Mouse (Mus musculus): ENCODE results near the gene Guca2a.
A peak's percentile ranks its signal among the peaks of the same experiment; 100 is the strongest.

The Guca2a gene

DNA sequence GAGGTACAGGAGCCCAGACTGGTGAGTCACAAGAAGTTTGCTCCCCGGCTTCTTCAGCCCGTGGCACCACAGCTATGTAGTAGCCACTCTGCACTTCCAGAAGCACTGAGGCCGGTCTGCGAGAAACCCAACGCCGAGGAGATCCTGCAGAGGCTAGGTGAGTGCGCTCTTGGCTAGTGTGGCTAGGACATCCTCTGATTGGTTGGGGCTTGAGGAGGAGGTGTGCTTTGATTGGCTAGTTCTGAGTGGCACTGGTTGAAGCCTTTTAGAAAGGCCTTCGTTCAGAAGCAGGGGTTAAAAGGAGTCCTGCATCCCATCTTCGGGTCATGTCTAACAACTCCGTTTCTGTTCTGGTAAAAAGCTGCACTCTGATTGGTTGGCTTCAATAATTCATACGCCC is 1.2 kb downstream of the Guca2a start:
- no peak for DNase-seq (ENCODE audit: low read depth, low spot score)

DNA sequence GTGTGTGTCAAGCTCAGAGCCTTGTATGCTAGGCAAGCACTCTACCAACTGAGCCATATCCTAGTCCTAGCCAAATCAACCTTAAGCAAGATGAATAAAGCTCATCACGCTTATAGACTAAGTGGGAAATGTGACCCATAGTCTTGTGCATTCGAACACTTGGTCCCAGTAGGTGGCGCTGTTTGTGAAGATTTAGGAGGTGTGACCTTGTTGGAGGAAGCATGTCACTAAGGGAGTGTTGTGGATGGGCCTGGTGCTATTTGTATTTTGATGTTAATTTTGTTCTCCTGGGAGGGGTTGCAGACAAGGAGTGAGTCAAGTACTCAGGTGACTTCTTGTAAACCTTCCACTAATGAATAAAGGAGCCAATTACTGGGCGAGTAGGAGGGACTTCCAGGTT is 5.2 kb downstream of the Guca2a start:
- no peak for DNase-seq (ENCODE audit: low read depth, low spot score)

DNA sequence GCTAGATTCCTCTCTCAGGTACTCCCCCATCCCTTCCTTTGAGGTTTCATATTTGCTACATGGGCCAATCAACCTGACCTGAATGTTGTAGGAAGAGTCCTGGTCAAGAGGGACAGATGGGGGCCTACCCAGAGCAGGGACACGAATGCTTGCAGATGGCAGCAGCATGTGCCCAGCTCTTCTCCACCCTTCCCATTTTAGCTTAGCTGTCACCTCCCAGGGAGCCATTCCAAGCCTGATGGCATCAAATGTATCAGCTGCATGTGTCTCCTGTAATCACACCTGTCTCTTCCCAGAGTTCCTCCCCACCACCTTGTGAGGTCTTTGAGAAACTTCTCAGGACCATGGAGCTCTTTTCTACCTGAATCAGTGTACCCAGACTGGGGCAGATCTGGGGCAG is 19.5 kb downstream of the Guca2a start:
- no peak for DNase-seq (ENCODE audit: low read depth, low spot score)

DNA sequence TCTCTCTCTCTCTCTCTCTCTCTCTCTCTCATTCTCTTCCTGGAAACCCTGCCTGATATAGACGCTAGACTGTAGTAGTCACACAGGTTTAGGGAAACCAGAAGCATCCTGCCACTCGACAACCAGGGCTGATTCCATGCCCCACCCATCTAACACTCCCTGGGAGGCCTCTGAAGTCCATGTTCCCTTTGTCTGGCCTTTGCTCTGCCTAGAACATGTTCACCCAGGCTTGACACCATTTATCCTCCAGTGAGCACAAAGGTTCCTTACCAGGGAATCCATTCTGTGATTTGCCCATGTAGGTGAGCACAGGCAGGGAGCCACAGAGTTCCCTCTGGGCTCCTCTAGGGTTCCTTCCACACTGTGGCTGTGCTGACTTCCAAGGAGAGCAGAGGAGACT is 20.7 kb downstream of the Guca2a start:
- no peak for DNase-seq (ENCODE audit: low read depth, low spot score)

DNA sequence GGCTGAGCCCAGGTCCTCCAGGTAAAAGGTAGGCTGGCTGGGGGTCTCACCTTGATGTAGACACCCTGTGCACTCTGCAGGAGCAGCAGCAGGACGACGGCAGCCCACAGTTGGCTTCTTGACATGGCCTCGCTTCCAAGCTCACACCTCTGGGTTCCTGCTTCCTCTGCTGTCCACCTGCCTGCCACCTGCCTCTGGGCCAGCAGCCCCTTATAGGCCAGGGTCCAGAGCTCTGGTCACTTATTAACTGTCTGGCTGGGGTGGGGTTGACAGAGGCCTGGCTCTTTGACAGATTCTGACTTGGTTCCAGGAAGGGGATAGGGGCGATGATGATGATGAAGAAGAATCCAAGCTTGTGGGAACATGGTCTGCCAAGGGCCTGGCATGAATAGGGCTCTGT is 21.2 kb downstream of the Guca2a start, which contains the start of gene Guca2b:
Gene Guca2b (minus strand): TSS at position 224 of the 400 bp plus-strand sequence.
- DNase-seq (ENCODE audit: low read depth, low spot score): no peak

DNA sequence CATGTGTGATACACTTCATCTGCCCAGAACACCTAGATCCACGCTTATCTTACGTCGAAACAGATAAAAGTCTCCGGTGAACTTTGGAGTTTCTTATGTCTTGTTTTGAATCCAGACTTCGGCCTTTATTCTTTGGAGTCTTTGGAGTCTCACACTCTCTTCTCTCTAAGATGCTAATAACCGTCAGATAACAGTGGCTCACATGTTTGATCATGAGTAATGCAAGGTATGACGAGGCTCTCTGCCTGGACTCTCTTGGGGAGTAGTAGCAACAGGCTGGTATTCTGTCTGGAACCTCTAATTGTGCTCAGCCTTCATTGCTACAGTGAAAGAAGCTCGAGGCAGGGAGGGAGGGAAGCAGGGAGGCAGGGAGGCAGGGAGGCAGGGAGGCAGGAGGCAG is 22.5 kb downstream of the Guca2a start:
- no peak for DNase-seq (ENCODE audit: low read depth, low spot score)

DNA sequence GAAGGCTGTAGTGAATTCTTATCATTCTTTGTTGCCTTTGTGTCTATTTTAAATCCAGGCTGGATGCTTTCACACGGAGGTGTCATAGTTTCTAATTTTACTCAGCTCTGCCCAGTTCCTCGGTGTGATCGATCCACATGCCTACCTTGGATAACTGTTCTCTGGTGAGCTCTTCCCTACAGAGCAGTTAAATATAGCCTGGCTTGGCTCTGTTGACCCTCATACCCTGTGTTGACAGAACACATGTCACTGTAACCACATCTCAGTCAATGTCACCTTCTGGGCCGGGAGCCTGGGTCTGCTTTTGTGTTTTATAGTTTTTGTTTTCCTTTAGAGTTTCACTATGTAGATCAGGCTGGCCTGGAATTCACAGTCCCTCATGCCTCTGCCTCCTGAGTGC is 24.6 kb downstream of the Guca2a start:
- no peak for DNase-seq (ENCODE audit: low read depth, low spot score)

DNA sequence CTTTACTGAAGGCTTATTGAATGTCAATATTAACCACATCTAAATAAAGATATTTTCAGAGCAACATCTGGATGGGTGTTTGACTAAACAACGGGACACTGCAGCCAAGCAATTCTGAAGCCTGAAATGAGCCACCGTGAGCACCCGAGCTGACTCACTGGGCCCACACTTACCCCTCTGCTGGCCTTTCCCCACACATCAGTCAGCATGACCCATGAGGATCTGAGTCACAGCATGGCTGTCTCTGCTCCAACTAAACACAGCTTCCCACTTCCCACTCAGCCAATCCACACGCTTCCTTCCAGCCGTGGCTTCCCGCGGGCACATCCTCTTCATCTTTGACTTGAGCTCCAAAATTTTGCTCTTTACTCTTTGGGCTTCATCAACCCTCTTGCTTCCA is 25.5 kb downstream of the Guca2a start:
- DNase-seq (ENCODE audit: low read depth, low spot score): no peak

DNA sequence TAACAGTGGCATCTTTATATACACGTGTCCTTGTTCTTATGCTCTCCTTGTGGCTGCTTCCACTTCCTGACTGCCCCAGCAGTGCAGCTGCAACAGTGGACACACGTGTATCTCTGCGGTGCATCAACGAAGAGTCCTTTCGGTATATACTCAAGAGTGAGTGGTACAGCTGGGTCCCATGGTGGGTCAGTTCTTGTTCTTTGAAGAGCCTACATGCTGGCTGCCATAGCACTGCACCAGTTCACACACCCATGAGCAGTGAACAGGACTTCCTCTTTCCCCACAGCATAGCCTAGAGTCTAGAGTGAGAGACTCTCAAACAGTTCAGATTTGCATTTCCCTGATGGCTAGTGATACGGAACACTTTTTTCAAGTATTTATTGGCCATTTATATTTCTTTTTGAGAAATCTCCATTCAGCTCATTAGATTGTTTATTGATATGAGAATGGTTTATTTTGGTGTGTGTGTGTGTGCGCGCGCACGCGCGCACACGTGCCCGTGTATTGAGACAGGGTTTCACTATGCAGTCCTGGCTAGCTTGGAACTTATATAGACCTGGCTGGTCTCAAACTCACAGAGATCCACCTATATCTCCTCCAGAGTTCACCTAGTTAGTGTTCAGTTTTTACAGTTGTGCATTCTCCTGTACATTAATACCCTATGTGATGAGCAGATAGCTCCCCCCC is 26.0 kb downstream of the Guca2a start:
- DNase-seq (ENCODE audit: low read depth, low spot score): no peak

DNA sequence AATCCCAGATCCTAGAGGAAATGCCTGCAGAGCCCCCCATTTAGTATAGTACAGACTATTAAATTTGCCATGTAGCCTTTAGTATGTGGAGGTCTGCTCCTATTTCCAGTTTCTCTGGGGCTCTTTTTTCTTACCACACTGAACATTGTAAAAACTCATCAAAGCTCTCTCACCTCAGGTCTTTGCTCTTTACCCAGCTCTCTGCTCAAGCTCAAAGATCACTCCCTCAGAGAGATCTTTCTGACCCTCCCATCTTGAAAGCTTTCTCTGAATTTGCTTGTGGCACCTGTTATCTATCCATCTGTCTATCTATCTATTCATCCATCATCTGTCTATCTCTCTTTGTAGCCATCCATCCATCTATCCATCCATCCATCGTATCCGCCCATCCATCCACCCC is 27.7 kb downstream of the Guca2a start:
- DNase-seq (ENCODE audit: low read depth, low spot score): no peak

DNA sequence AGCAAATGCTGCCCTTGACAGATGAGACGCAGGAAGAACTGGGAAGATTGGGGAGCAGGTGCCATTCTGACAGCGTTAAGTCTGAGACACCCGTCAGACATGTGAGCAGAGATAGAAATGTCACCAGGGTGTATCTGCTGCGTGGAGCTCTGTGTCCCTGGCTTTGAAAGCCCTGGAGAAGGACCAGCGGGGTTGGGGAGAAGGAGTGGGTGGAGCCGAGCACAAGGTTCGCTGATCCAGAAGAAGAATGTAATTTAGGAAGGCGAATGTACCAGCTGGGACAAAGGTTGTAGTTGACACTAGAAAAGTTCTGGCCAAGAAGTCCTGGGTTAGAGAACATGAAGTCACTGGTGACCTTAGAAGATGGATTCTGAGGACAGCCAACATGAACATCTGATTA is 28.6 kb downstream of the Guca2a start:
- DNase-seq (ENCODE audit: low read depth, low spot score): no peak

DNA sequence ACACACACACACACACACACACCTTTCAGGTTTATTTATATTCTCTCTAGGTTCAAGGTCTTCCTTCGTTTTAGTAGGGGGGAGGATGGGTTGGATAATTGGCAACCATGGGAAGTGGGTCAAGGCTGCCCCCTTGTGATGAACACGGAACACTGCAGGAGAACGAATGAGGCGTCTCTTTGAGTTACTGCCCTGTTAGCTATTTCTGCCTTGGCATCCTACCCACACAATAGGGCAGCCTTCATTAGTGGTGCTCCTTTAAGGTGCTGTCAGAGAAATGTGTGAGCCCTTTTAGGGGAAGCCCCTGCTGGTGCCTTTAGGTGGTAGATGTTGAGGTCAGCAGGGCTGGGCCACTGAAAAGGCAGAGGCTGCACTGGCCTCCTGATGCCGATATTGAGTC is 29.9 kb downstream of the Guca2a start:
- peak; percentile 63 for DNase-seq (ENCODE audit: low read depth, low spot score)

DNA sequence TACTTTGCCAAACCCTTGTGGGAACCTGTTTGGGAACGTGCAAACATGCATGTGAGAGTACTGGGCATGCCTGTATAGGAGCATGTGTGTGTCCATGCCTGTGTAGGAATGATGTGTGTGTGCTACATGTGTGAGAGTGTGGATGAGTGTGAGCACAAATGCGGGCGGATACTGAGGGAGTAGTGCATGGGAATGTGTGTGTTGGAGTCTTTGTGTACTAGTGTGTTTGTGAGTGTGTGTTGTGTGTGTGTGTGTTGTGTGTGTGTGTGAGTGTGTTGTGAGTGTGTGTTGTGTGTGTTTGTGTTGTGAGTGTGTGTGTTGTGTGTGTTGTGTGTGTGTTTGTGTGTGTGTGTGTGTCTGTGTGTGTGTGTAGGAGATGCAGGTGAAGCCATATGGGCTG is 30.7 kb downstream of the Guca2a start:
- no peak for DNase-seq (ENCODE audit: low read depth, low spot score)

DNA sequence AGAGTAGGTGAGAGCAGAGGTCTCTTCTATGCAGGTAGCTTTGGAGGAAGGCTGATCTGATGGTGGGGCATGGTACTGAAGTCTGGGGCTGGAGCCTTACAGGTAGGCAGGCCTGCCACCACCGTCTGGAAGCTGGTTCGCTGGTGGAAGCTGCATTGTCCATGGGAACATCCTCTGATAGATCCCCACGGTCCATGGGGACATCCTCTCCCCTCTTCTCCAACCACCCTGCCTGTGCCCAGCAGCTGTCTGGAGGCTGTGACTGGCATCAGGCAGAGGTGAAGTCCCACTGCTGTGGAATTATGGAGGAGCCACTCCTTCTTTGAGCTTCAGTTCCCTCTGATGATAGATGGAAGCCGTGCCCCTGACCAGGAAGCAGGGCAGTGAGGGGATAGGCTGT is 31.1 kb downstream of the Guca2a start:
- no peak for DNase-seq (ENCODE audit: low read depth, low spot score)

DNA sequence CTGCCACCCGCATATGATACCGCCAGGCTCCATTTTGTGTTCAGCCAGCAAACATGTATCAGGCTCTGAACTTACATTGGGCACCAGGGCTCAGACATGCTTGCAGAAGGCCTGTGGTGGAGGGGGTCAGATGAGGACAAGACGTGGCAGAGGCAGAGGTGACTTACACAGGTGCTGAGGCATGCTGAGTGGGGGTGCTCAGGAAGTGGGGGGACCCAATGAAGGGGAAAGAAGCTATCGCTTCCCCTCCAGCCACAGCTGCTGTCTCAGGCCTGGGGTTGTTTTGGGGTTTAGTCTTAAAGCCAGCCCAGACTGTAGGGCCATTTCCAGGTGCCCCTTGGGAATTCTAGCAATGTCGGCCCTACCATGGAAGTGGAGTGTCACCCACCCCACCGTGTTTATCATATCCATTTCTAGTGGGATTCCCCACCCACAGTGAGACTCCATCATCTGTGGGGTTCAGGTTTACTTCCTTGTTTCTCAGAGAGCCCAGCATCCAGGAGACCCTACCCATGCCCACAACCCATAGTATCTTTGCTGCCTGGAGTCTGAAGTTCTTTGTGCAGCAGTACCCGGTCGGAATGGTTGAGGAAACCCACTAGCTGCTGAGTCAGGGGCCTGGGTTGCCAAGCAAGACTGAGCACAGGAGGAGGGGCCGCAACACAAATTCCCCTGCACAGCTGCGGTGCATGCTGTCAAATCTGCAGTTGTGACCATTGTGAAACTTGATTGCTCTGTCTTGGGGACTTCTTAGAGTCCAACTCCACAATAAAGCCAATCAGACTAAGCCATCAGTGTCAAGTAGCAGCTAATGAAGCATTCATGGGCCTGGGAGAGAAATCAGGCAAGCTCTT is 32.1 kb downstream of the Guca2a start:
- no peak for DNase-seq (ENCODE audit: low read depth, low spot score)

DNA sequence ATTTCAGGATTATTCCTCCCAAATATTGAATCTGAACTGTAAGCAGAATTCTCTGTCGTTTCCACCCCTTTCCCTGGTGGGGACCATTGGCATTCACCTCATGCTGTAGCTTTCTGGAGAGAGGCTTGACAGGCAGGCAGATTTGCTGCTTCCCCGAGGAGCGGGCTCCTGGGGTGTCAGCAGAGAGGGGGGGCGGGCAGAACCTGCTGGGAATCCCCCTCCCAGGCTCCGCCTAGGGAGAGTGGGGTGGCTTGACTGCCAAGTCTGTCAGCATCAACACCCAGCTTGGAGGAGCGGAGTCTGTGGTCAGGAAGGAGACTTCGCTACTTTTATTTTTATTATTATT is 32.7 kb downstream of the Guca2a start:
- no peak for DNase-seq (ENCODE audit: low read depth, low spot score)

DNA sequence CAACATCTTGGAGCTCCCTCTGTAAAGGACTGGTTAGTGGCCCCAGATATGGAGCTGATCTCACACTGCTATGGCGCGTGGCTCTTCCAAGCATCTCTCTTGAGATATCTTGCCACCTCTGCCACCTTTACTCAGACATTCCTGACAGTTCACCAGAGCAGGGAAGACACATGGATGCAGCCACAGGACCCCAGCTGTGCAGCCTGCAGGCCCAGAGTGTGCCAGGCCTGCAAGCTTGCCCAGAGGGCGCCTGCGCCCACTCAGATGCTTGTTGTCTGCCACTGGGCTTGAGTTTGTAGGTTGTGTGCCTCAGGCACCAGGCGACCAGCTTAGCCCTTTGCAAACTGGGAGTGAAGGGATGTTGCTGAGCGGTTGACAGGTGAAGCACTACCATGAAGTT is 33.2 kb downstream of the Guca2a start:
- no peak for DNase-seq (ENCODE audit: low read depth, low spot score)

DNA sequence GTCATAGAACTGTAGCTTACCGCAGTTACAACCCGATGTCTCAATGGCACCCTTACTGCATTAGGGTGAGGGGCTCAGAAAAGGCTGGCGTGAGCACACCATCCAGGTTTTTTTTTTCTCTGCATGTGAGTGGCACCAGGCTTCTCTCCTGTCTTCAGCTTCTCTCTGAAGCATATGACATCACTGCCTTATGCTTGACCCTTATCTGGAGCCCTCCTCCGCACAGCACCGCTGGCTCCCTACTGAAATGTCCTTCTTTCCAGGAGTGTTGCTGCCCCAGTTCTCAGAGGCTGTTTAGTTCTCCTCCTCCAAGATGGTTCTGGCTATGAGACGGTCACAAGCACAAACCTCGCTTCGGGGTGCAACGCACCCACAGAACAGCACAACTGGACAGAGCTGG is 33.7 kb downstream of the Guca2a start:
- DNase-seq (ENCODE audit: low read depth, low spot score): no peak

DNA sequence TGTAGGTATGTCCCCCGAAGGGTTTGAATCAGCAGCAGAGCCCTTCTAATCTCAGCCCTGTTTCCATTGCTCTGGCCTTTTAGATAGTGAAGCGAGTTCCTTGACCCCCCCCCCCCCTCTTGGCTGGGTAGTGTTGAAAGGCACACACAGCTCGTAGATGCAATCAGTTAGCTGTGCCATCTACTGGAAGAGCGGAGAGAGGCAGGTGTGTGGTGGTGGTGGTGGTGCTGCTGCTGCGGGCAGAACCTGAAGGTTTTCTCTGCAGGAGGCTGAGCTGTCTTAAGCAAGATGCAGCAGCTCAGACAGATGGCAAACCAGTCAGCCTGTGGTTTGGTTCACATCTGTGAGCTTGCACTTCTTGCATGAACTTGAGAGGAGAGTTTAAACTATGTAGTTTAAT is 35.2 kb downstream of the Guca2a start:
- DNase-seq (ENCODE audit: low read depth, low spot score): no peak

DNA sequence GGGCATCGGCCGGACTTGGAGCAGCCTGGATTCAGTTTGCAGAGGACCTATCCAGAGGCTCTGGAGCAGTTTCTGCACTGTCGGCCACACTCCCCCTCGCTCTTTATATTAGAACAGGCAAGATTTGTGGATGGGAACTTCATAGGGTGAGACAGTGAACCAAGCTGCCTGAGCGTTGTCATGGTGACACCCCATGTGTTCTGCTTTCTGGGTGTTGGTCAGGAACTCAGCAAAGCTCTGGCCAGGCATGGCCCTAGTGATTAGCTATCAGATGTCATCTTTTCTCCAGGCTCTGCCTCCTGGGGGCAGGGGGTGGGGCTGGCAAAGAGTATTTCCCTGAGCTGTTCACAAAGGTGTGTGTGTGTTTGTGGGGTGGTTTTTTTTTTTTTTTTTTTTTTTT is 45.1 kb downstream of the Guca2a start:
- peak; percentile 54 for DNase-seq (ENCODE audit: low read depth, low spot score)

DNA sequence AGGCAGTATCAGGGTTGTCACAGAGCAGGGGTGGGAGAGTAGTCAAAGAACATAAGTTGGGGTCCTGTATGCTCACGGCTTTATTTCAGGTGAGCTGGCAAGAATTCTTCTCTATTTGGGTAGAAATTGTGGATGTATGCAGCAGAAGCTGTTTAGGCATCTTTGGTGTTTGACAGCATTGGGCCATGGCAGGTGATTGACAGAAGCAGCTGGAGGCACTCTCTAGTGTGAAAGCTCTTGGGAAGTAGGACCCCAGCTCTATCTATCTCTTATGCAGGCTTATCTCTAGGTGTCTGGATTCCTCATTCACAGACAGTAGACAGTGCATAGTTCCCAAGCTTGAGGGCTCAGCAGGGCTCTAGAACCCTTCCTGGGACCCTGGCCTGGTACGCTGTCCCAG is 48.2 kb downstream of the Guca2a start:
- no peak for DNase-seq (ENCODE audit: low read depth, low spot score)

Measured in mesoderm, embryonic 11.5 days (tissue).